Mouse (Mus musculus) thymus, adult 2 months (tissue): Measurements from ENCODE around the gene Rpl23. TPM values are rescaled to one million over a fixed set of nuclear protein-coding genes. Genes with fewer than 3 reads are reported as not detected.

ENCODE experiments used
- DNase-seq: peaks from one replicate; pipeline ENCODE4 v3.0.0; 2021
- H3K27ac ChIP-seq: fragments of 200-500 bp; 2 replicates; pipeline ENCODE4 v1.5.1; 2012; ENCODE audit warnings: low read length, control low read depth; ENCODE audit not compliant: control insufficient read depth, insufficient read depth
- H3K27me3 ChIP-seq: fragments of 200-500 bp; 2 replicates; pipeline ENCODE4 v1.6.1; 2012; ENCODE audit warnings: mild to moderate bottlenecking, low read length, moderate library complexity, mixed read lengths; ENCODE audit not compliant: control insufficient read depth, insufficient read depth
- H3K36me3 ChIP-seq: fragments of 200-500 bp; 2 replicates; pipeline ENCODE4 v1.6.1; 2012; ENCODE audit warnings: mild to moderate bottlenecking, low read length, moderate library complexity; ENCODE audit not compliant: control insufficient read depth, insufficient read depth
- H3K4me1 ChIP-seq: fragments of 200-500 bp; replicated peaks from 2 replicates; pipeline ENCODE4 v1.6.1; 2012; ENCODE audit warnings: low read length; ENCODE audit not compliant: control insufficient read depth, insufficient read depth
- H3K4me3 ChIP-seq: fragments of 200-500 bp; 2 replicates; pipeline ENCODE4 v1.5.1; 2012; ENCODE audit warnings: mild to moderate bottlenecking, low read length, control low read depth, moderate library complexity; ENCODE audit not compliant: control insufficient read depth, insufficient read depth
- CTCF ChIP-seq: fragments of 200-500 bp; IDR thresholded peaks from 2 replicates; pipeline ENCODE4 v1.5.1; 2012; ENCODE audit warnings: mild to moderate bottlenecking, control low read depth, low read length, moderate library complexity, borderline replicate concordance; ENCODE audit not compliant: control insufficient read depth, poor library complexity, insufficient read depth; ENCODE audit errors: extremely low read depth
- POLR2A ChIP-seq: fragments of 200-500 bp; IDR thresholded peaks from 2 replicates; pipeline ENCODE4 v1.6.1; 2012; ENCODE audit warnings: mild to moderate bottlenecking, low read length, control low read depth, moderate library complexity; ENCODE audit not compliant: control insufficient read depth, poor library complexity, insufficient read depth; ENCODE audit errors: extremely low read depth
- WGBS: fragments of 180-500 bp; shearing (Covaris S2); methylation state at CpG from one replicate; pipeline ENCODE4 v1.1.7; 2018; 5-methylcytosine and 5-hydroxymethylcytosine counted together
- polyA plus RNA-seq: library from polyadenylated mRNA; depleted of rRNA; stranded (reverse); fragments of >200 nt; gene quantifications from 2 replicates; pipeline ENCODE4 v1.2.3, GENCODE M21; 2012

Rpl23 gene
- polyA plus RNA-seq, 1 experiment: 154 TPM

DNA sequence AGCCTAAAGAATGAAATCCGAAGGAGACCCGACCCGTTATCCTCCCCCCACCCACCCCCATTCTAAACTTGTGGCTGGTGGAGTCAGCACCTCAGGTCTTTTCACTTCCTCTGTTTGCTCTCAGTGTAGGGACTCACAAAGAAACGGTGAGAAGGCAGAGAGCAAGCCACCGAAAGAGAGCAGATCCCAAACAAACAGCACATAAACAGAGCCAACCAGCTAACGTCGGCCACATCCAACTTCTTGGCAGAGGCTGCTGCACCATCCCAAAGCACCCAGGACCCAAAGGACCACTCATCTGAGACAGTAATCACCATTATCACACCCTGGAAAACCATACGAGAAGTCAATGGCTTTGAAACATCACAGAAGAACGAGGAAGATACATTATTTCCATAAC lies 38.8 kb downstream of the Rpl23 start:
- whole genome bisulfite sequencing: 1% methylated on average over 9 of the region's 9 CpGs
- TF ChIP-seq CTCF (no peak), POLR2A (0 out of 2 replicates have a peak, but pooled peaks have one; percentile 21)
- Histone ChIP-seq H3K27ac (peak overlapping the region; percentile 82), H3K4me3 (peak overlapping the region; percentile 83), H3K4me1 (peaks cover 20% of the 10 kb centered on the region), H3K36me3 (peaks cover 3% of the 10 kb centered on the region), H3K27me3 (no peaks in the 10 kb centered on the region)
- peak; percentile 37 for DNase-seq

GRCm38 (mm10) chr11:97742591-97742990 lies 39.6 kb downstream of the Rpl23 start:
- TF ChIP-seq POLR2A (no peak), CTCF (no peak)
- Histone ChIP-seq H3K4me3 (no peak overlapping the region), H3K27ac (no peak overlapping the region), H3K4me1 (peaks cover 20% of the 10 kb centered on the region), H3K27me3 (no peaks in the 10 kb centered on the region), H3K36me3 (peaks cover 1% of the 10 kb centered on the region; the same call in 1 of the 2 replicates)
- 70% methylated on average over 9 of the region's 9 CpGs for WGBS
- DNase-seq: no peak

GRCm38 (mm10) chr11:97742157-97742556 lies 40.1 kb downstream of the Rpl23 start:
- 86% methylated on average over 5 of the region's 5 CpGs for WGBS
- Histone ChIP-seq H3K36me3 (no peaks in the 10 kb centered on the region), H3K4me3 (no peak overlapping the region), H3K27ac (no peak overlapping the region), H3K27me3 (no peaks in the 10 kb centered on the region), H3K4me1 (peaks cover 20% of the 10 kb centered on the region)
- TF ChIP-seq POLR2A (no peak), CTCF (no peak)
- DNase-seq: no peak

DNA sequence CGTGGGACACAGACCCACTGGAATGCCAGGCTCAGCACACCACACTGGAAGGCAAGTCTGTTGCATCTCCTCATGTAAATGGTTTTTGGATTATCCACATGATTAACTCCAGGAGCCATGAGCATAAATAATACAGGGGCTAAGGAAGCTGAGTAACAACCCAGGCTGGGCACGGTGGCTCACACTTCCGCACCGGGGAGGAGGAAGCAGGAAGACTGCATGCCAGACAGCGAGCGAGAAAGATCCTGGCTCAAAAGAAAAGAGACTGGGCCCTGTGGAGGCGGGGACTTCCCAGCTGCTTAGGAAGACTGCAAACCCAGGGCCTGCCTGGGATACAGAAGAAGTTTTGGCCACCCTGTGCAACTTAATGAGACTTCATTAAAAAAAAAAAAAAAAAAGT lies 42.0 kb downstream of the Rpl23 start:
- Histone ChIP-seq H3K27ac (no peak overlapping the region), H3K36me3 (no peaks in the 10 kb centered on the region), H3K27me3 (no peaks in the 10 kb centered on the region), H3K4me3 (no peak overlapping the region), H3K4me1 (peaks cover 20% of the 10 kb centered on the region)
- 47% methylated on average over 7 of the region's 7 CpGs for WGBS
- peak; percentile 43 for DNase-seq
- TF ChIP-seq CTCF (no peak), POLR2A (no peak)

GRCm38 (mm10) chr11:97739155-97739554 lies 43.1 kb downstream of the Rpl23 start:
- WGBS: 96% methylated on average over 3 of the region's 3 CpGs
- Histone ChIP-seq H3K27me3 (no peaks in the 10 kb centered on the region), H3K27ac (no peak overlapping the region), H3K4me1 (peaks cover 20% of the 10 kb centered on the region), H3K4me3 (no peak overlapping the region), H3K36me3 (no peaks in the 10 kb centered on the region)
- no peak for TF ChIP-seq CTCF
- no peak for TF ChIP-seq POLR2A
- DNase-seq: no peak

DNA sequence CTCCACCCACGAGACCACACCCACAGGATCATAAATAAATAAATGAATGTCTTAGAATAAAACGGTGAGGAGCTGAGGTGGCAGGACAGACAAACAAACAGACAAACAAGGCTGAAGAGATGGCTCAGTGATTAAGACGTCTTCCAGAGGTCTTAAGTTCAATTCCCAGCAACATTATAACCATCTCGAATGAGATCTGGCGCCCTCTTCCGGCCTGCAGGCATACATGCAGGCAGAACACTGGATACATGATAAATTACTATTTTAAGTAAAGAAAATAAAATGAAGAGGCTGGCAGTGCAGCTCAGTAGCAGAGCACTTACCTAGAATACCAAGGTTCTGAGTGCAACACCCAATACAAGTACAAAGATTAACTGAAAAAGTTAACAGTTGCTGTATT lies 43.5 kb downstream of the Rpl23 start:
- Histone ChIP-seq H3K4me1 (peaks cover 20% of the 10 kb centered on the region), H3K27me3 (no peaks in the 10 kb centered on the region), H3K36me3 (no peaks in the 10 kb centered on the region), H3K4me3 (no peak overlapping the region), H3K27ac (no peak overlapping the region)
- WGBS: 82% methylated on average over 6 of the region's 6 CpGs
- DNase-seq: no peak
- TF ChIP-seq POLR2A (no peak), CTCF (no peak)

DNA sequence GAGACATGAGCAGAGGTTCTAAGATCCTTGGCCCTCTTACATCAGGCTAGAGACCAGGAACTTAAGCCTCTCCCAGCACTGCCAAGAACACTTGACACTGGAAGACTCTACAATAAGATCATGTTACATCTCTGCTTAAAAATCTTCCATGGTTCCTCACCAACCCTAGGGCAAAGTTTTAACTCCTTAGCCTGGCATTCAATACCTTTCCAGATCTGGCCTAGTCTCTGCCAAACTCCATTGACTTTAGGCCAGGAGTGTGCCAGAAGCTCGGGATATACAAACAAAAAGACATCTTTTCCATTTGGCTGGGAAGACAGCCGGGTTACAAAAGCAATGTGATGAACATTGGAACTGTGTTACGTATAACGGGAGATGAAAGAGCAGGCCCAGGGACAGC lies 44.6 kb downstream of the Rpl23 start:
- 91% methylated on average over 4 of the region's 4 CpGs for WGBS
- no peaks in the 10 kb centered on the region for H3K36me3 ChIP-seq
- DNase-seq: no peak
- H3K4me1 ChIP-seq: peaks cover 11% of the 10 kb centered on the region
- TF ChIP-seq CTCF: no peak
- TF ChIP-seq POLR2A: no peak
- H3K27ac ChIP-seq: no peak overlapping the region
- no peaks in the 10 kb centered on the region for H3K27me3 ChIP-seq
- H3K4me3 ChIP-seq: no peak overlapping the region
